Mouse (Mus musculus) granulocyte monocyte progenitor cell, adult 5-6 weeks (primary cell): ENCODE results near the gene Med24. TPM values are rescaled to one million over a fixed set of nuclear protein-coding genes. Genes with fewer than 3 reads are reported as not detected.
"Not testable (repeated sequence)": the region's sequence is repeated elsewhere in the genome, so short reads cannot be mapped to it uniquely, and the experiment has no call there.

Experiments
- ATAC-seq: replicated peaks from 2 replicates; pipeline ENCODE4 v1.8.0; 2016; ENCODE audit warnings: mild to moderate bottlenecking, moderate TSS enrichment, inconsistent platforms; ENCODE audit not compliant: poor library complexity, severe bottlenecking
- total RNA-seq, 2 experiments: library from RNA; stranded (forward) in 1 of 2; stranded (reverse) in 1 of 2; fragments of 200-712, 200-1000 nt in 1 of 2; fragments of >200 nt in 1 of 2; fragmentation: Nextera tagmentation in 1 of 2; gene quantifications; 2 replicates each; pipeline ENCODE4 v1.2.3; 2014 to 2017

The Med24 gene
- total RNA-seq, 2 experiments from 2014 or later = 42.6 to 68.2 TPM

DNA sequence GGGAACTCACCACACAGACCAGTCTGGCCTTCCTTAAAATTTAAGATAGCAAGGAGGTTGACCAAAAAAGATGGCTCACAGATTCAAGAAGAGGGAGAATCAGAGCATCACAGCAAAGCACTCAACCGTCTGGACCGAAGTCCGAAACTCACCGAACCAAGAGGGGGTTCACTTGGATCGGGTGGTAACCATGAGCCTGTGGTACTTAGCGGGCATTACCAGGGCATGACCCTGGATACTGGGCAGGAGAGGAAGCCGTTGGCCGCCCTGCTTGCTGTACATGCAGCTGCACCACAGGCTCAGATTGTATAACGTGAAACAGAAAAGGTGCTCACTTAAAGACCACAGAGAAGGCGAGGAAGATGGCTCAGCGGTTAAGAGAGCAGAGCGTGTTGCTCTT lies 32.0 kb downstream of the Med24 start:
- no peak for ATAC-seq

- ATAC-seq = no peak
Measured at GRCm38 (mm10) chr11:98696454-98697216, 32.6 kb downstream of the Med24 start.

DNA sequence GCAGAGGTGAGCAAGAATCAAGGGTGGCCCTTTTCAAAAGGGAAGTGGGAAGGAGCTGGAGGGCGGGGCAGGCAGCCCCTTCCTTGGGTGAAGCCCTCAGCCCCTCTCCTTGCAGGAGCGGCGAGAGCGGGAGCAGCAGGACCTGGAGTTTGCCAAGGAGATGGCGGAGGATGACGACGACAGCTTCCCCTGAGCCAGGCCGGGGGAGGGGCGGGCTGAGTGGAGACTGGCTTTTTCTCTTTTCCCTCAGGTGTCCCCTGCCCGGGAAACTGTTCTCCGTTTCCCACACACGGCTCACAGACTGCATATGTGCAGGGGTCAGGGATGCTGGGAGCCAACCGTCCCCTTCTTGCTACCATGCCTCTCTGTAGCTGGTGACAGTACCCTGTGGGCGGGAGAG lies 33.8 kb downstream of the Med24 start:
- ATAC-seq = no peak

DNA sequence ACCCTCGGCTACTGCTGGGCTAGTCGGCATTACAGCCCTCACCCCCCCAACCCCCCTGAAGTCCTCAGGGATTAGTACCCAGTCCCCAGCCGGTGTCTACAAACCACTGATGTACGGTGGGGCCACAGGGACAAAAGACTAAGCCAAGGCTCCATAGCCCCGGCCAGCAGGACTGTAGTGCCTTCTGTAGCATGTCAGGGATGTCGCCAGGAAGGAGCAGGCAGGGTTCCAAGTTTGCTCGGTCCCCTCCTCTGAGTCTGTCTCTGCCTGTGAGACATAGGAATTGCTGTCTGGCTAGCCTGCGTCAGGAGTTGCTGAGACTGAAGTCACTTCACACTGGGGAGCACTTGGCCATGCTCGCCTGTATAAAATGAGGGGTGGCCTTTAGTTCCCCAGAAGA lies 34.9 kb downstream of the Med24 start:
- ATAC-seq = no peak

DNA sequence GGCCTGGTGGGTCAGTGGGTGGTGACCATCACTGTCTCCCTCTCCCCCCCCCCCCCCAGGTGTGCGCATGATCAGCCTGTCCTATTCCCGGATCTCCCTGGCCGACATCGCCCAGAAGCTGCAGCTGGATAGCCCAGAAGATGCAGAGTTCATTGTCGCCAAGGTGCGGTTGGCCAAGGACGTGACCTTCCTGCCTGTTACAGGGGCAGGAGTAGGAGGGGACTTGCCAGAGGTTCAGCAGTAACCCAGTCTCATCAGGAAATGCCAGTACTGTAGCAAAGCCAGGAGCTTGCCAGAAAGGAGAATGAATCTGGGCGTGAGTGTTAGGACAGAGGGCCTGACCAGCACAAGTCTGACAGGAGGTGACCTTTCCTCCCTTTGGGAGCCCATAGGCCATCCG lies 35.5 kb downstream of the Med24 start:
- ATAC-seq = no peak

DNA sequence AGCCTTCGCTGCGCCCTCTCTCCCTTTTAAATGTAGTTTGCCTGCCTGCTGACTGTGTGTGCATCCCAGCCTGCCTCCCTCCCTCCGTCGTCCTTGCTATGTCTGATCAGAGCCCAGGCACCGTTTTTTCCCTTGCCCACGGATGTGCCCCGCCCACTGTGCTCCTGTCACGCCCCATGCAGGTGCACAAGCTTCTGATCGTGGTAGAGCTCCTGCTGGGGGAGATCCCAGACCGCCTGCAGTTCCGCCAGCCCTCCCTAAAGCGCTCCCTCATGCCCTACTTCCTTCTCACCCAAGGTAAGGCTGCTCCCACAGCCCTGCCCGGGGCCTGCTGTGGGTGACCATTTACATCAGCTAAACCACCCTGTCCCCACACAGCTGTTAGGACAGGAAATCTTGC lies 36.0 kb downstream of the Med24 start:
- ATAC-seq = no peak

DNA sequence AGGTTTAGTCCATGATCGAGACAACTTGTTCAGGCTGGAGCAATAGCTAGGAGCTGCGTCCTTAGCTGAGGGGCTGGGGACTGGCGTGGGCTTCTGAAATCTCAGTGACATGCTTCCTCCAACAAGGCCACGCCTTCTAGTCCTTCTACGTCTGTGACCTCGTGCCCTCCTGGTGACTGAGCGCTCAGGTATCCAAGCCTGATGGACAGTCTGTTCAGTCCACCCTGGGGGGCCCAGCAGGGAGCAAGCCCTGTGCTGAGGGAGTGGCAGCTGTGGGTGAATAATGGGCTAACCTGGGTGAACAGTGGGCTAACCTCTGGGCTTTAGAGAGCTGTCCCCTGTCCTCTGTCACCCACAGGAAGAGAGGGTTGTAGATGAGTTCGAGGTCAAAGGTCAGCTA lies 41.2 kb downstream of the Med24 start:
- no peak for ATAC-seq

- no peak for ATAC-seq
Measured at GRCm38 (mm10) chr11:98686976-98687375, 42.3 kb downstream of the Med24 start.

DNA sequence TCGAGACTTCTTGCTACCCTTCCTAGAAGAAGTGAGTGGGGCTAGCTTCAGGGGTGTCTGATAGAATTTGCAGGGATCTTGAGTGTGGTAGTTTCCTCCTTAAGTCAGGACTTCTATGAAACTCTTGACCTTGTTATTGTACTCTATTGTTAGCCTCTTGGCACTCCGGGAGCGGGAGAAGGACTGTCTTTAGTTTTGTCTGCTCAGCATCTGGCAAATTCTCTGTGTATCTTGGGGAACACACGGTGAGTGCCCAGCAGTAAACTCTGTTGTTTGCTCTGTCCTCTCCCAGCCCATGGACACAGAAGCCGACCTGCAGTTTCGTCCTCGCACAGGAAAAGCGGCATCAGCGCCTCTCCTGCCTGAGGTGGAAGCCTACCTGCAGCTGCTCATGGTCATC lies 43.6 kb downstream of the Med24 start:
- no peak for ATAC-seq

DNA sequence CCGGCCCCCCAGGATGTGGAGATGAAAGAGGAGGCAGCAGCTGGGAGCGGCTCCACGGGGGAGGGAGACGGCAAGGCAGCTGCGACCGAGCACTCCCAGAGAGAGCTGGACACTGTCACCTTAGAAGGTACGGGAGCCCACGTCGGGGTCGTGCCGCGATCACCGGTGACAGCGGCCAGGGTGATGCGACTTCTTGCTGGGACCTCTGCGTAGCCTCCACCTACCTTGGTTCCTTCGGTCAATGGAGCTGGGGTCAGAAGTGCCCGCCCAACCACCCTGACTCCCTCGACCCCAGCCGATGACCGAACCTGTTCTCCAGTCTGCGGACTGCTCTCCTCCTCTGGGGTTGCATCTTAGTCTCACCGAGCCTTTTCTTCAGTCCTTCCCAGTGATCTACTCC lies 46.4 kb downstream of the Med24 start:
- no peak for ATAC-seq

DNA sequence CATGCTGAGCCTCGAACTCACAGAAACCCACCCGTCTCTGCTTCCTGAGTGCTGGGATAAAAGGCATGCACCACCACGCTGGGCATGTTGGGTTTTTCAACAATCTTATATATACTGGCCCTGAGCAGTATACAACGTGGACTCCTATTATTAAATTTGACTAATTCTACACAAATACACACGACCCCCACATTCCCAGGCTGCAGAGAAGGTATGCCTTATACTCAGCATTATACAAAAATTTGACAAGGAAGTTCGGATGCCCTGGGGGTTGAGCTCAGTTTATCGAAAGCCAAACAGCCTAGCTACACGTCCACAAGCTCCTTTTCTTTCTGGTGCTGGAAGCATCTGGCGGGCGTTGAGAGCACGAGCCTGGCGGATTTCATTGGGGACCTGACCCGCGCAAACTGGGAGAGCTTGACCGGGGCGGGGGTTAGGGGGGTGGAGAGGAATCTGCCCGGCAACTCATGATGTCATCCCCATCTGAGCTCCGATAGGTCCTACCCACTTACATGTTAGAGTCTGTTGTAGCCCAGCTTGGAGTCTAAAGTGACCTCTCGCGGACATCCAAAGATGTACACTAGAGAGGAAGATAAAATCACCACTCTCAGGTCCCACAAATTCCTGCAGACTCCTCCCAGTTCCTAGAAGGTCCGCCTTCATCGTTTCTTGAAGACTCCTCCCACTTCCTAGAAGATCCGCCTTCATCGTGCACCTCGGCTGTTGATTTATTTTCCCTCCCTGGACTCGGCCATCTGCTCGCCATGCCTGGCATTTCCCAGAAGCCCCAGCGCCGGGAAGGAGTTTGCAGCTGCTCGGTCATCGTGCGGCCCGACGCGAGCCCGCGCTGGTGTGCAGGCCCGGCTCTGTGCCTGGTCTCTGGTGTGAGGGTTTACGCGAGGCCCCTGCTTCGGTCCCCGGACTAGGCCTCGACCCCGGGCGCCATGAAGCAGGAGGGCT lies 47.2 kb downstream of the Med24 start, which contains the start of gene Psmd3:
Gene Psmd3 (plus strand): TSS at position 769 of the 960 bp plus-strand sequence.
- peak; percentile 94 for ATAC-seq

DNA sequence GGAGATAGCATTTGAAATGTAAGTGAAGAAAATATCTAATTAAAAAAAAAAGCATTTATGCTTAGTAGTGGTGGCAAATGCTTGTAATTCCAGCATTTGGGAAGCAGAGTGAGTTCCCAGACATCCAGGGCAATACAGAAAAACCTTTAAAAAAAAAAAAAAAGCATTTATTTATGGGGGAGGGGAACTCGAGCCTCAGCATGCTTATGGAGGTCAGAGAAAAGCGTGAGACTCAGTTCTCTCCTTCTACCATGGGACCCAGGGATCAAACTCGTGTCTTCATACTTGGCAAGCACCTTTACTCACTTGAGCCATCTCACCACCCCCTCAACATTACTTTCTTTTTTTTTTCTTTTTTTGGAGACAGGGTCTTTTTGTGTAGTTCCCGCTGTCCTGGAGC lies 48.0 kb downstream of the Med24 start:
- ATAC-seq = no peak

- not testable (repeated sequence) for ATAC-seq
Measured at GRCm38 (mm10) chr11:98680595-98680994, 48.6 kb downstream of the Med24 start.

- ATAC-seq = no peak
Measured at GRCm38 (mm10) chr11:98680023-98680422, 49.2 kb downstream of the Med24 start.

DNA sequence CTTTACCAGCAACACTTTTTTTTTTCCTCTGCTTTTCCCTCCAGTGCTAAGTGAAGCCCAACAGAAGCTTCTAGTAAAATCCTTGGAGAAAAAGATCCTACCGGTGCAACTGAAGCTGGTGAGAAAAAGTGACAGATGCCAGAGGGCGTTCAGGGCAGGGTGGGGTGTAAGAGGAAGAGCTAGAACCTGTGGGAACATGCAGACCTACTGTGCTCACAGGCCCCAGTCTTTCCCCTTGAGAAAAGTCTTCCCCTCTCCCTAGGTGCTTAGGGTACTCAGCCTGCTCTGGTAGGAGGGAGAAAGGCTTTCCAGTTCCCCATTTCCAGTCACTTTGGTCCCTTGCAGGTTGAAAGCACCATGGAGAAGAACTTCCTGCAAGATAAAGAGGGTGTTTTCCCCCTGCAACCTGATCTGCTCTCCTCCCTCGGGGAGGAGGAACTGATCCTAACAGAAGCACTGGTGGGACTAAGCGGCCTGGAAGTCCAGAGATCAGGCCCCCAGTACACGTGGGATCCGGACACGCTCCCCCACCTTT lies 53.3 kb downstream of the Med24 start:
- ATAC-seq = no peak

GRCm38 (mm10) chr11:98673136-98673535 lies 56.1 kb downstream of the Med24 start:
- ATAC-seq = peak; percentile 88

- ATAC-seq = no peak
Measured at GRCm38 (mm10) chr11:98672482-98672881, 56.8 kb downstream of the Med24 start.

DNA sequence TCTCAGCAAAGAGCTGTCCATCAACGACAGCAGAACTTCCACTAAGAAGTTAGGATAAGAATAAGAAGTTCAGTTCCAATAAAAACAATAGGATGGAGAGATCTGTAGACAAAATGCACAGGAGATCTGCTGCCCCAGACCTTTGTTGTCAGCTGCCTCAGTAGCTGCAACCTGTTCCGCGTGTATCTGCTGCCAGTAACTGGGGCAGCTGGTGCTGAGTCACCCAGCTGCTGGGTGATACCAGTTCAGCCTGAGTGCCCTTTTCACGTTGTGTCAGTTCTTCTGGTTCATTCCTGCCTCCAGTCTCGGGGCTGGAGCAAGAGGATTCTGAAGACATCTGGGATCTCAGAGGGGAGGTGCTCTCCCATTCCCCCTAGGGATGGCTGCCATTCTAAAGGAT lies 57.4 kb downstream of the Med24 start:
- ATAC-seq = no peak

DNA sequence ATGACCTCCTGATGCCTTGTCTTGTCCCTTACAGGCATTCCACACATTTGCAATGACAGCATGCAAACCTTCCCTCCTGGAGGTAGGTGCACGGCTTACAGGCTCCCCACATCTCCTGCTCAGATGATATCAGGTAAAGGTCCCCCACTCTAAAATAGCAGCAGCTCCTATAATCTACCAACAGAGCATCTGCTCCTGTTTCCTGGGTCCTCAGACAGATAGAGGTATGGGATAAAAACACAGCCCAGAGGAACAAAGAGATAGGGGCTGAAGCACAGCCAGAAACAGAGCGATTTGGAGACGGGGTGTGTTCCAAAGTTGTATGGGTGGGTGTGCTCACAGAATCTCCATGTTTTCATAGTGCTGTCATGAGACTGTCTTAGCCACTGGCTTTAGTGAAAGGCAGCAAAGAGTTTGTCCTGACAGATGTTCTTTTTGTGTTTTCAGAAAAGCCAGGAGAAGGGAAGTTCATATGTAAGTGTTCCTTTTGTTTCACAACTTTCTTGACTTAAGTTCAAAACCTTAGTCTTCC lies 57.9 kb downstream of the Med24 start:
- no peak for ATAC-seq

- no peak for ATAC-seq
Measured at GRCm38 (mm10) chr11:98668984-98669383, 60.3 kb downstream of the Med24 start.

GRCm38 (mm10) chr11:98664091-98664490 lies 65.1 kb downstream of the Med24 start, which contains the start of gene Gsdma:
TSS of gene Gsdma (plus strand) at chr11:98664351.
- ATAC-seq = no peak
